Mouse (Mus musculus): Measurements from ENCODE around the gene Mrpl44.

GRCm38 (mm10) chr1:79764483-79764882 is 11.3 kb upstream of the Mrpl44 start:
- TF ChIP-seq CTCF (IDR thresholded peaks at IDR 0.05; ENCODE audit: low read depth) (no peak), EP300 (IDR thresholded peaks at IDR 0.05; ENCODE audit: low read depth) (no peak)
